Mouse (Mus musculus): ENCODE data around the gene Afap1. TPM values are rescaled to one million over a fixed set of nuclear protein-coding genes. Genes with fewer than 3 reads are reported as not detected.

Gene Afap1
- polyA plus RNA-seq, 1 experiment from 2014 or later, result 15.1 TPM

GRCm38 (mm10) chr5:35884689-35885088 is 8.4 kb upstream of the Afap1 start:
- 90% methylated on average over 5 of the region's 5 CpGs for WGBS
- H3K27ac ChIP-seq, result no peak overlapping the region
- H3K27me3 ChIP-seq (ENCODE audit: low read depth, poor library complexity, severe bottlenecking), result no peaks in the 10 kb centered on the region
- no peaks in the 10 kb centered on the region for H3K9me3 ChIP-seq (replicated peaks)
- H3K4me1 ChIP-seq, result no peaks in the 10 kb centered on the region
- no peak for DNase-seq (ENCODE audit: low spot score)
- H3K36me3 ChIP-seq, result no peaks in the 10 kb centered on the region
- no peak overlapping the region for H3K4me3 ChIP-seq

DNA sequence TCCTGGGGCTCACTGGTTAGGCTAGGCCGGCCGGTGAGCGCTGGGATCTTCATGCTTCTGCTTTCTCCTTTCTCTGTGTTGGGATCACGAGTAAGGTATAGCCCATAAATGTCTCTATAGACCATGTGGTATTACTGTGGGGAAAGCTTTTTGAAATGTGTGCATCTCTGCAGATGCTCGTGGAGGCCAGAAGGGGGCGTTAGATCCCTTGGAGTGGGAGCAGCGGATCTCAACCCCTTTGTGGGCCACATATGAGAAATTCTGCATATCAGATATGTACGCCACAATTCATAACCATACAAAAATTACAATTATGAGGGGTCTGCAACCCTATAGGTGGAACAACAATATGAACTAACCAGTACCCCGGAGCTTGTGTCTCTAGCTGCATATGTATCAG is 4.2 kb upstream of the Afap1 start:
- Histone ChIP-seq H3K4me3 (no peak overlapping the region), H3K27ac (no peak overlapping the region), H3K9me3 (replicated peaks) (no peaks in the 10 kb centered on the region), H3K27me3 (ENCODE audit: low read depth, poor library complexity, severe bottlenecking) (peaks cover 11% of the 10 kb centered on the region), H3K36me3 (no peaks in the 10 kb centered on the region), H3K4me1 (peaks cover 2% of the 10 kb centered on the region)
- WGBS, result 58% methylated on average over 9 of the region's 9 CpGs
- no peak for DNase-seq (ENCODE audit: low spot score)

DNA sequence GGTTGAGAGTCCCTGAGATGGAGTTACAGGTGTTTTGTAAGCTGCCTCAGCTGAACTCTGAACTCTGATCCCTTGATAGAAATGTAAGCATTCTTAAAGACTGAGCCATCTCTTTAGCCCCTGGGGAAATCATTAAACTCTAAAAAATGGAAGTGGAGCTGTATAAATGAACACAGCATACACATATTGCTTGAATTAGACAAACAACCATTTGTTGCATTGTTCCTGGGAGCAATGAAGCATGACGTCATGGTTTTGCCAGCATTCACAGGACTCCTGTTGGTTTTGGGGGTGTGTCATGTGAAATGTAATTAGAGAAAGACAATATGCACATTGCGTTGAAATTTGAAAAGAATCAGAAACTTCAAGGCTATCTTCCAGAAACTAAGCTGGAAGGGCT is 3.5 kb upstream of the Afap1 start:
- H3K4me3 ChIP-seq, result no peak overlapping the region
- WGBS, result 77% methylated on average over 2 of the region's 2 CpGs

DNA sequence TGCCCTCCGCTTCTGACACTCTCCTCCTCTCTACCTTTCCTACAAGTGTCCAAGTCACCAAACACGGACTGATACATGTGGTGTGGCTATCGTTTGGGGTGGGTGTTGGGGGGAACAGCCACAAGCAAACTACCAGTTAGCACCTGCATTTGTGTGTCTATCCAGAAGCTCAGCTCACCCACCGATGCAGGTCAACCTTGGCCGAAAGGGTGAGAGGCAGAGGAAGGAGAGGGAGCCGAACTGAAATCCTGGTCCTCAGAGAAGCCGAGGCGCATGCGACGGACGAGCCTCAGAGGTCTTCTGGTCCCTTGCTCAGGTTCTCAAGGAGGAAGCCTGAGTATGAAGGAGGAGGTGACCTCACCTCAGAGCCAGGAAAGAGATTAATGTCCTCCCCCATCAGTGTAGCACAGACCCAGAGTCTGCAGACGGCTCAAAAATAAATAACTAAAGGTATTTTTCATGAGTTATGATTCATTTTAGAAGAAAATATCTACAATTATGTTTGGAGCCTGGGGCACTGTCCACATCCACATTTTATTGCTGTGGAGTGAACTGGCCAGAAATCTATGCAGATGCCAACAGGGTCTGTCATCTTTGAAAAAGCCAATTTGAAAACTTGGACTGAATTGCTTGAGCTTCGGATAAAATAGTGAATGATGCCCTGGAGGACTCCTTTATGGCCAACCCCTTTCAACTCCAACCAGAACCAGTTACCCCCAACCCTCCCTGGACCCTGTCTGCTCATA is 2.0 kb upstream of the Afap1 start:
- DNase-seq (ENCODE audit: low spot score), result no peak
- no peaks in the 10 kb centered on the region for H3K9me3 ChIP-seq (replicated peaks)
- peaks cover 11% of the 10 kb centered on the region for H3K27me3 ChIP-seq (ENCODE audit: low read depth, poor library complexity, severe bottlenecking)
- no peak overlapping the region for H3K4me3 ChIP-seq
- H3K36me3 ChIP-seq, result no peaks in the 10 kb centered on the region
- 90% methylated on average over 13 of the region's 13 CpGs for WGBS
- H3K27ac ChIP-seq, result no peak overlapping the region
- peaks cover 19% of the 10 kb centered on the region for H3K4me1 ChIP-seq

More for the DNA sequence above, 3.5 kb upstream of the Afap1 start:
- no peaks in the 10 kb centered on the region for H3K9me3 ChIP-seq (replicated peaks)
- H3K4me1 ChIP-seq, result peaks cover 9% of the 10 kb centered on the region
- H3K27ac ChIP-seq, result no peak overlapping the region
- no peak for DNase-seq (ENCODE audit: low spot score)
- no peaks in the 10 kb centered on the region for H3K36me3 ChIP-seq
- peaks cover 11% of the 10 kb centered on the region for H3K27me3 ChIP-seq (ENCODE audit: low read depth, poor library complexity, severe bottlenecking)

DNA sequence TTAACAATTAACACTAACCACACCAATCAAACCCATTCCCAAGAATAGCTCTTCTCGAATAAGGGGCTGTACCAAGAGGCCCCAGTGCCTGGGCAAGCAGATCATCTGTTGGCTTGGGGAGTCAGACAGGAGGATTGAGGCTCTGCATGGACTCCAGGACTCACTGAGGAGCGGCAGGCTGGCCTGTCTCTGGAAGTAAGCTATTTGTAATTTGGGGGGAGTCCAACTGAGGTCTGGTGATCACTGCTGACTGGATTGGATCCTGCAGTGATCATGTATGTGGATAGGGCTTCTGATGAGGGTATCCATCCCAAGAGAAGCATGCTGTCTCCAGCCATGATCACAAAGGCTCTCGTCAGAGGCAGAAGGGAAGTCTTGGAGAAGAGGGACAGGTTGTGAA is 756 bp upstream of the Afap1 start:
- Histone ChIP-seq H3K27me3 (ENCODE audit: low read depth, poor library complexity, severe bottlenecking) (peaks cover 11% of the 10 kb centered on the region), H3K4me3 (no peak overlapping the region), H3K9me3 (replicated peaks) (no peaks in the 10 kb centered on the region), H3K36me3 (no peaks in the 10 kb centered on the region), H3K4me1 (peaks cover 20% of the 10 kb centered on the region), H3K27ac (no peak overlapping the region)
- DNase-seq (ENCODE audit: low spot score), result no peak
- 88% methylated on average over 3 of the region's 3 CpGs for WGBS

DNA sequence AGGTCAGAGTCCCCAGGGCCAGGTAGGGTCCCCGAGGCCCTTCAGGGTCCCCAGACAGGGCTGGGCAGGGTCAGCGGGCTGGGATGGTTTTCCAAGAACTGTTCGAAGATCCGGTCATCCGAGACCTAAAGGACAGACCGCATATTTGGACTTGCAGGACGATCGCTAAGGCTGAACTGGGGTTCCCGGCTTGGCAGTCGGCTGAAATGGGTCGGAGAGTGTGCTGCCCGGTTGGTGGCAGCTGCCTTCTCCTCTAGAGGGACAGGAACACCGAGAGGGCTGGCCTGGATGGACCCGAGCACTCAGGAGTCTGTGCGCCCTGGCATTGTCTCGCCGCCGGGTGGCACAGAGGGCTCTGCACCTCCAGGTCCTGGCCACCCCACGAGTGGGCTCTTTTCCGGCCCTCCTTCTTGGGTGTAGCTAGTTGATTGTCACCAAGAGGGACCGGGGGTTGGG is 714 bp downstream of the Afap1 start:
- under 1% methylated on average over 21 of the region's 21 CpGs for WGBS
- peak; percentile 76 for DNase-seq (ENCODE audit: low spot score)
- H3K27me3 ChIP-seq (ENCODE audit: low read depth, poor library complexity, severe bottlenecking), result peaks cover 11% of the 10 kb centered on the region
- H3K4me3 ChIP-seq, result peak overlapping the region; percentile 80
- H3K27ac ChIP-seq, result peak overlapping the region; percentile 93
- H3K9me3 ChIP-seq (replicated peaks), result no peaks in the 10 kb centered on the region
- H3K36me3 ChIP-seq, result no peaks in the 10 kb centered on the region
- H3K4me1 ChIP-seq, result peaks cover 25% of the 10 kb centered on the region

DNA sequence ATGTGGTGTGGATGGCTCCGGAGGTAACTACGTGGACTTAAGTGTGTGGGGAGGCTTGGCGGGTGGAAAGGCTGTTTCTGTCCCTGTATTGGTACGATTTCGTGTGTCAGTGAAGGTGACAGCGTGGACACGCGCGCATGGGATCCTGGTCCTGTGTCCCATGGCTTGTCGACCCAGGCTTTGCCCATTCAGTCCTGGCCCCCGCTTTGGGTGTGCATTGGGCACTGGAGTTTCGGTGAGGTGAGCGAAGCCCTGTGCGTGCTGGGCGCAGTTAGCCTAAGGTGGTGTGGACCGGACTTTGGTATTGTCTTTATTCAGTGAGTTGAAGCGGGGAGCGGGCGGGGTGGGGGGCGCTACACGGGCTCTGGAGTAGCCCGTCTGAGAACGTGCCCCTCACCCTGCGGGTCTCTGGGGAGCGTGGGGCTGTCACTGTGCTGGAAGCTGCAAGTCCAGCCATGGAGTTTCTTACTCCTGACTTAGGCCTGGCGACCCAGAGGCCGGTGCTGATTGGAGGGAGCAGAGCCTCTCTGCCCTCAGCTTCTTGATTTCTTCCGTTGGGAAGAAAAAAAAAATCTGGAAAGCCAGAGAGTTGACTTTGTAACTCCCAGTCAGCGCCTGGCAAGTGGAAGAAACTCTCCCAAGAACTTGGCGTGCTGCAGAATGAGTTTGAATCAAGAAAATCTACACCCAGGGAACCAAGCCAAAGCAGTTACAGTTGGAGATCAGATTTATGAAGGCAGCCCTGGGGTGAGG is 1.4 kb downstream of the Afap1 start:
- H3K27me3 ChIP-seq (ENCODE audit: low read depth, poor library complexity, severe bottlenecking), result peaks cover 11% of the 10 kb centered on the region
- H3K4me3 ChIP-seq, result peak overlapping the region; percentile 80
- peak overlapping the region; percentile 93 for H3K27ac ChIP-seq
- H3K36me3 ChIP-seq, result no peaks in the 10 kb centered on the region
- WGBS, result 9% methylated on average over 30 of the region's 30 CpGs
- H3K9me3 ChIP-seq (replicated peaks), result no peaks in the 10 kb centered on the region
- DNase-seq (ENCODE audit: low spot score), result no peak
- peaks cover 27% of the 10 kb centered on the region for H3K4me1 ChIP-seq

GRCm38 (mm10) chr5:35895926-35896325 is 2.8 kb downstream of the Afap1 start:
- Histone ChIP-seq H3K27ac (no peak overlapping the region), H3K4me3 (no peak overlapping the region), H3K27me3 (ENCODE audit: low read depth, poor library complexity, severe bottlenecking) (peaks cover 11% of the 10 kb centered on the region), H3K4me1 (peaks cover 42% of the 10 kb centered on the region), H3K9me3 (replicated peaks) (no peaks in the 10 kb centered on the region), H3K36me3 (no peaks in the 10 kb centered on the region)
- 91% methylated on average over 4 of the region's 4 CpGs for WGBS
- no peak for DNase-seq (ENCODE audit: low spot score)

DNA sequence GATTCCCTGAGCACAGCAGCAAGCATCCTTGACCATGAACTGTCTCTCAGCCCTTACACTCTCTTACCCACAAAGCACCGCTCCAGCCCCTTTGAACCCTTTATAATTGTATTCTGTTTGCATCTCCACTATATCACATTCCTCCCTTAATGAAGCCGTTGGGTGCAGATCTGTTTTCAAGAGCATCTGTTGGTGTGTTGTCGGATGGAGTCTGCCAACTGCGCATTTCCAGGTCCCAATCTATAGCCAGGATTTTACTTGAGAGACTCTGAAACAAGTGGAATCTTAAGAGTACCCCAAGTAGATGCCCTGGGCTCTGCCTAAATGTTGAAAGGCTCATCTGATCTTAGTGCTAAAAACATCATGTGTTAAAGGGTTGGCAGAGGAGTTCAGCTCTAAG is 3.4 kb downstream of the Afap1 start:
- 90% methylated on average over 4 of the region's 4 CpGs for WGBS
- Histone ChIP-seq H3K4me3 (no peak overlapping the region), H3K27ac (no peak overlapping the region), H3K27me3 (ENCODE audit: low read depth, poor library complexity, severe bottlenecking) (peaks cover 10% of the 10 kb centered on the region), H3K9me3 (replicated peaks) (no peaks in the 10 kb centered on the region), H3K4me1 (peaks cover 48% of the 10 kb centered on the region), H3K36me3 (no peaks in the 10 kb centered on the region)
- no peak for DNase-seq (ENCODE audit: low spot score)

- H3K9me3 ChIP-seq (replicated peaks), result no peaks in the 10 kb centered on the region
- H3K27ac ChIP-seq, result no peak overlapping the region
- H3K36me3 ChIP-seq, result no peaks in the 10 kb centered on the region
- H3K27me3 ChIP-seq (ENCODE audit: low read depth, poor library complexity, severe bottlenecking), result peaks cover 4% of the 10 kb centered on the region
- H3K4me3 ChIP-seq, result no peak overlapping the region
- no peak for DNase-seq (ENCODE audit: low spot score)
- peaks cover 49% of the 10 kb centered on the region for H3K4me1 ChIP-seq
- 92% methylated on average over 4 of the region's 4 CpGs for WGBS
Measured at GRCm38 (mm10) chr5:35897147-35897546, 4.0 kb downstream of the Afap1 start.

GRCm38 (mm10) chr5:35898114-35898513 is 5.0 kb downstream of the Afap1 start:
- WGBS, result 72% methylated on average over 4 of the region's 4 CpGs
- Histone ChIP-seq H3K27ac (no peak overlapping the region), H3K4me1 (peaks cover 49% of the 10 kb centered on the region), H3K27me3 (ENCODE audit: low read depth, poor library complexity, severe bottlenecking) (no peaks in the 10 kb centered on the region), H3K9me3 (replicated peaks) (no peaks in the 10 kb centered on the region), H3K4me3 (no peak overlapping the region), H3K36me3 (peaks cover 4% of the 10 kb centered on the region; the same call in 1 of the 2 replicates)
- DNase-seq (ENCODE audit: low spot score), result no peak

- Histone ChIP-seq H3K36me3 (peaks cover 4% of the 10 kb centered on the region; the same call in 1 of the 2 replicates), H3K9me3 (replicated peaks) (no peaks in the 10 kb centered on the region), H3K27ac (no peak overlapping the region), H3K4me1 (peaks cover 48% of the 10 kb centered on the region), H3K4me3 (no peak overlapping the region), H3K27me3 (ENCODE audit: low read depth, poor library complexity, severe bottlenecking) (no peaks in the 10 kb centered on the region)
- no peak for DNase-seq (ENCODE audit: low spot score)
- WGBS, result 93% methylated on average over 3 of the region's 3 CpGs
Measured at GRCm38 (mm10) chr5:35898994-35899393, 5.9 kb downstream of the Afap1 start.

All from limb, embryonic 10.5 days (tissue).